24 mouse cellular contexts compared by ENCODE assay signal in the genomic region with DNA sequence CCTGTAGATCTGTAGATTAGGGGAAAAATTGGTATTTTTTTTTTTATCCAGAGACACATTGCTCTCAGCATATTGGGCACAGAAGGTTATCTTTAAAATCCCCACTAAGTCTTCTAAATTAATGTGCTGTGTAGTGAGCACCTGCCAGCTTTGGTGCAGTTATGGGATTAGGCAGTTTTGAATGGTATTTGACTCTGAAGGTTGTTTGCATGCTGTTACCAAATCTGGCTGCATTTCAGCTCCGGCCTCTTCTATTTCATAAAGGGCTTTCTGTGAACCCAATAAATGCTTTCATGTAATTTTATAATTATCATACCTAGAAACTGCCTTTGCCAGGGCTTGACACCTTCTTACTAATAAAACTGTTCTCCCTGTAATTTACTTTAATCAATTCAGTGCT.
DNase-seq lines count a peak whose midpoint lies in the region; ATAC-seq and TF ChIP-seq lines count a peak whose summit lies in the region.
"Had no signal": no experiment of that assay in that cellular context is flagged by ENCODE, and none has a peak within 500 bp of the region (broad histone marks: within the 10 kb centered on the region; RNA-seq: fewer than 3 reads in every experiment).

No protein-coding gene starts in this region.

- no peak for ATAC-seq in forebrain, postnatal 0 days
- ATAC-seq in forebrain, embryonic 11.5 days (replicated peaks; ENCODE audit: low FRiP score) = no peak
- no peak for ATAC-seq in activated CD4-positive, CD25-positive, alpha-beta regulatory T cell, adult 4 months
- ATAC-seq: intestine, embryonic 15.5 days; liver, embryonic 12.5 days had no signal

- H3K9ac ChIP-seq in forebrain, postnatal 0 days = no peak overlapping the region
- no peak overlapping the region for H3K9ac ChIP-seq in forebrain, embryonic 11.5 days (ENCODE audit: low read length)
- H3K9ac ChIP-seq: embryonic facial prominence, embryonic 15.5 days; hindbrain, embryonic 15.5 days; intestine, embryonic 15.5 days; limb, embryonic 13.5 days; liver, embryonic 12.5 days had no signal

- no peaks in the 10 kb centered on the region for H3K4me1 ChIP-seq in forebrain, postnatal 0 days (ENCODE audit: insufficient read depth)
- H3K4me1 ChIP-seq in forebrain, embryonic 11.5 days (replicated peaks; ENCODE audit: control insufficient read depth, insufficient read depth, low read length) = no peaks in the 10 kb centered on the region
- H3K4me1 ChIP-seq: embryonic facial prominence, embryonic 15.5 days; heart, embryonic 10.5 days; hindbrain, embryonic 15.5 days; intestine, embryonic 15.5 days; limb, embryonic 13.5 days; liver, embryonic 12.5 days; midbrain, embryonic 10.5 days had no signal

- no peak for TF ChIP-seq CTCF in forebrain, postnatal 0 days (IDR thresholded peaks at IDR 0.05; ENCODE audit: low read depth)
- no peak for TF ChIP-seq CTCF in brain, embryonic 14.5 days (IDR thresholded peaks at IDR 0.05; ENCODE audit: borderline replicate concordance, extremely low read depth, insufficient read depth, insufficient read length)

- H3K4me2 ChIP-seq in forebrain, postnatal 0 days (ENCODE audit: low read depth) = no peak overlapping the region
- H3K4me2 ChIP-seq in forebrain, embryonic 11.5 days (ENCODE audit: low read depth, low read length, severe bottlenecking) = no peak overlapping the region
- H3K4me2 ChIP-seq: embryonic facial prominence, embryonic 15.5 days; hindbrain, embryonic 15.5 days; intestine, embryonic 15.5 days; limb, embryonic 13.5 days; liver, embryonic 12.5 days had no signal

- no peaks in the 10 kb centered on the region for H3K27me3 ChIP-seq in forebrain, postnatal 0 days (ENCODE audit: insufficient read depth, low read length)
- no peaks in the 10 kb centered on the region for H3K27me3 ChIP-seq in forebrain, embryonic 11.5 days (ENCODE audit: control insufficient read depth, insufficient read depth, low read length)
- H3K27me3 ChIP-seq: embryonic facial prominence, embryonic 15.5 days; hindbrain, embryonic 15.5 days; intestine, embryonic 15.5 days; limb, embryonic 13.5 days; liver, embryonic 12.5 days had no signal

- H3K4me3 ChIP-seq in forebrain, postnatal 0 days (ENCODE audit: low read depth, low read length) = no peak overlapping the region
- H3K4me3 ChIP-seq in forebrain, embryonic 11.5 days (ENCODE audit: low read depth, low read length) = no peak overlapping the region
- H3K4me3 ChIP-seq: embryonic facial prominence, embryonic 15.5 days; heart, embryonic 10.5 days; hindbrain, embryonic 15.5 days; intestine, embryonic 15.5 days; layer of hippocampus, adult 2 months; limb, embryonic 13.5 days; liver, embryonic 12.5 days; midbrain, embryonic 10.5 days had no signal

- no peaks in the 10 kb centered on the region for H3K9me3 ChIP-seq in forebrain, postnatal 0 days (ENCODE audit: low read length)
- no peaks in the 10 kb centered on the region for H3K9me3 ChIP-seq in forebrain, embryonic 11.5 days (ENCODE audit: control insufficient read depth, low read length)
- H3K9me3 ChIP-seq: embryonic facial prominence, embryonic 15.5 days; heart, embryonic 10.5 days; hindbrain, embryonic 15.5 days; intestine, embryonic 15.5 days; limb, embryonic 13.5 days; liver, embryonic 12.5 days; midbrain, embryonic 10.5 days had no signal

- WGBS in forebrain, postnatal 0 days = 23% methylated on average over 1 of the region's 1 CpGs
- 57% methylated on average over 1 of the region's 1 CpGs for WGBS in forebrain, embryonic 11.5 days

- DNase-seq in cerebellum, adult 9-10 months = peak; percentile 4
- DNase-seq in cerebellum, adult 11 months = no peak
- DNase-seq in forebrain, postnatal 0 days = peak; percentile 3
- DNase-seq in forebrain, embryonic 11.5 days (ENCODE audit: low spot score) = no peak
- DNase-seq in brain, embryonic 14.5 days (ENCODE audit: low read depth) = peak; percentile 77
- peak; percentile 7 for DNase-seq in retina, embryonic 14.5 days (ENCODE audit: low spot score)
- DNase-seq: adrenal gland, adult 2 months; embryo, embryonic 11 days; gastrocnemius, postnatal 10 days; heart, postnatal 4 days; kidney, adult 9 months; kidney, postnatal 14 days; layer of hippocampus, postnatal 36 days; lung, adult 18-20 months; lung, postnatal 10 days had no signal

- TF ChIP-seq POLR2A in brain, embryonic 14.5 days (IDR thresholded peaks at IDR 0.05; ENCODE audit: borderline replicate concordance, extremely low read depth, insufficient read depth, insufficient read length, poor library complexity, severe bottlenecking) = no peak

- no peaks in the 10 kb centered on the region for H3K36me3 ChIP-seq in forebrain, postnatal 0 days (ENCODE audit: insufficient read depth)
- H3K36me3 ChIP-seq in forebrain, embryonic 11.5 days (ENCODE audit: control insufficient read depth, insufficient read depth, low read length) = no peaks in the 10 kb centered on the region
- H3K36me3 ChIP-seq: embryonic facial prominence, embryonic 15.5 days; heart, embryonic 10.5 days; hindbrain, embryonic 15.5 days; intestine, embryonic 15.5 days; limb, embryonic 13.5 days; liver, embryonic 12.5 days; midbrain, embryonic 10.5 days had no signal

- H3K27ac ChIP-seq in forebrain, postnatal 0 days (ENCODE audit: low read depth, low read length) = no peak overlapping the region
- no peak overlapping the region for H3K27ac ChIP-seq in forebrain, embryonic 11.5 days (ENCODE audit: low read depth, low read length)
- H3K27ac ChIP-seq: embryonic facial prominence, embryonic 15.5 days; heart, embryonic 10.5 days; hindbrain, embryonic 15.5 days; intestine, embryonic 15.5 days; layer of hippocampus, adult 2 months; limb, embryonic 13.5 days; liver, embryonic 12.5 days; midbrain, embryonic 10.5 days had no signal

Comparison
In these comparisons a context has a peak if more than half of its experiments do, and no peak if none do; other contexts are left out.
1. DNase-seq: peak in cerebellum, adult 9-10 months (single experiment), forebrain, postnatal 0 days (single experiment), brain, embryonic 14.5 days (single experiment) and retina, embryonic 14.5 days (single experiment); none in cerebellum, adult 11 months (single experiment) and forebrain, embryonic 11.5 days (single experiment).